ENCODE assay signal across 8 mouse cellular contexts in the genomic region with DNA sequence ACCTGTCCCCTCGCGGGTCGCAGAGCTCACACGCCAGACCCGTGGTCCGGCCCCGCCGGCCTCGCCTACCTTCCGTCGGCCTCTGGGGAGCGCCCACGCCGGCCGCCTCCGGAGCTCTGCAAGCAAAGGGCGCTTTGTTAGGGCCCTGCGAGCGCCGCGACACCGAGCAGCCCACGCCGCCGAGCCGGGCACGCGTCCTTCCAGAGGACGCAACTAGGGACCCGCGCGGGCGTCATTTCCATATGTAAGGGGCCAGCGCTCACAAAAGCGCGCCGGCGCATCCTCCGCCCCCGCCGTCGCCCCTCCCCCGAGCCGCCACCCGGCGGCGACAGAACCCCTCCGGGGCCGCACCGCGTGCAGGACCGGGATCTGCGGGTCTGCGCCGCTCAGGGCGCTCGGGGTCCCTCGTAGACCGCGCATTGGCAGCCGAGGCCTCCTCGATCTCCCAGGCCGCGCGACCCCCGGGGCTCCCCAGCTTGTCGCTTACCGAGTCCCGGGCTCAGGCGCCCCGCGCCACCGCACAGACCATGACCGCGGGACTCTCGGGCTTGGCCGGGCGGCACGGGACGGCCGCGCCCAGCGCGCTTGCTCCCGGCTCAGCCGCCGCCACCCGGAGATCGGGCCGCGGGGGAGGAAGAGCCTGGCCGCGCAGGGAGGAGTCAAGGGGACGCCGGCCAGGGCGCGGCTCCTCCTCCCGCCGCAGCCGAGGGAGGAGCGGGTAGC. TPM values are rescaled to one million over a fixed set of nuclear protein-coding genes. Genes with fewer than 3 reads are reported as not detected.
DNase-seq lines count a peak whose midpoint lies in the region; ATAC-seq and TF ChIP-seq lines count a peak whose summit lies in the region.

No protein-coding gene starts in this region.

- peak; percentile 62 for ATAC-seq in G1E (ENCODE audit: extremely low read depth, insufficient number of reproducible peaks, low FRiP score, poor library complexity, severe bottlenecking)
- peak; percentile 85 for ATAC-seq in forebrain, embryonic 14.5 days
- ATAC-seq in lung, postnatal 0 days = peak; percentile 94

- no peaks in the 10 kb centered on the region for H3K9me3 ChIP-seq in G1E (replicated peaks)
- no peaks in the 10 kb centered on the region for H3K9me3 ChIP-seq in forebrain, embryonic 14.5 days (replicated peaks; ENCODE audit: control insufficient read depth, low read length)
- H3K9me3 ChIP-seq in lung, postnatal 0 days (ENCODE audit: low read length) = no peaks in the 10 kb centered on the region

- no peak for TF ChIP-seq EP300 in lung, postnatal 0 days (IDR thresholded peaks at IDR 0.05)

- 1% methylated on average over 81 of the region's 101 CpGs for WGBS in forebrain, embryonic 14.5 days
- under 1% methylated on average over 61 of the region's 101 CpGs for WGBS in lung, postnatal 0 days

- peaks cover 11% of the 10 kb centered on the region for H3K36me3 ChIP-seq in G1E (replicated peaks)
- H3K36me3 ChIP-seq in forebrain, embryonic 14.5 days (ENCODE audit: control insufficient read depth, insufficient read depth, low read length) = no peaks in the 10 kb centered on the region
- no peaks in the 10 kb centered on the region for H3K36me3 ChIP-seq in lung, postnatal 0 days (ENCODE audit: insufficient read depth, low read length)

- H3K27ac ChIP-seq in forebrain, embryonic 14.5 days (ENCODE audit: low read depth, low read length) = peak overlapping the region; percentile 88
- peak overlapping the region; percentile 91 for H3K27ac ChIP-seq in lung, postnatal 0 days (ENCODE audit: low read length)

- H3K4me2 ChIP-seq in forebrain, embryonic 14.5 days (ENCODE audit: low read length) = peak overlapping the region; percentile 89
- peak overlapping the region; percentile 98 for H3K4me2 ChIP-seq in lung, postnatal 0 days (replicated peaks; ENCODE audit: low read depth, low read length)

- intact Hi-C loops in heart, postnatal 14 days (cut with DNase I) = loop anchor here (5.0 kb wide), 1 partner anchor 36 kb away; no protein-coding TSS in a partner anchor

- H3K9ac ChIP-seq in forebrain, embryonic 14.5 days (ENCODE audit: low read length) = peak overlapping the region; percentile 86
- H3K9ac ChIP-seq in lung, postnatal 0 days (replicated peaks; ENCODE audit: low read depth) = peak overlapping the region; percentile 82

- H3K4me3 ChIP-seq in G1E (ENCODE audit: low read depth, low read length) = peak overlapping the region; percentile 80
- H3K4me3 ChIP-seq in forebrain, embryonic 14.5 days (ENCODE audit: low read depth, low read length) = peak overlapping the region; percentile 67
- H3K4me3 ChIP-seq in lung, postnatal 0 days (ENCODE audit: low read depth, low read length) = peak overlapping the region; percentile 86

- peak; percentile 86 for DNase-seq in G1E (ENCODE audit: low spot score)
- DNase-seq in cerebellum, adult 11-12 months = peak; percentile 40
- peak; percentile 85 for DNase-seq in forebrain, embryonic 14.5 days (ENCODE audit: low spot score)
- DNase-seq in heart, postnatal 14 days = peak; percentile 86 to 89
- peak; percentile 53 to 69 for DNase-seq in layer of hippocampus, adult 18-20 months (ENCODE audit: low spot score in 2 of 2)
- peak; percentile 93 for DNase-seq in lung, postnatal 0 days (ENCODE audit: low spot score)
- DNase-seq in ovary, postnatal 10 days (ENCODE audit: low spot score) = peak; percentile 65
- DNase-seq in thymus, postnatal 10 days (ENCODE audit: low spot score in 2 of 2) = peak; percentile 52 to 68

- H3K27me3 ChIP-seq in G1E (ENCODE audit: insufficient read depth, low read length) = peaks cover 33% of the 10 kb centered on the region
- 0 out of 2 replicates have a peak, but pooled peaks cover 9% of the 10 kb centered on the region for H3K27me3 ChIP-seq in forebrain, embryonic 14.5 days (replicated peaks; ENCODE audit: control insufficient read depth, insufficient read depth, low read length)
- no peaks in the 10 kb centered on the region for H3K27me3 ChIP-seq in lung, postnatal 0 days (replicated peaks; ENCODE audit: insufficient read depth, low read length)

- H3K4me1 ChIP-seq in G1E (ENCODE audit: insufficient read depth, low read depth, low read length) = peaks cover 62% of the 10 kb centered on the region
- peaks cover 31% of the 10 kb centered on the region for H3K4me1 ChIP-seq in forebrain, embryonic 14.5 days (ENCODE audit: control insufficient read depth, insufficient read depth, low read length)
- H3K4me1 ChIP-seq in lung, postnatal 0 days (ENCODE audit: insufficient read depth, low read depth, low read length) = peaks cover 13% of the 10 kb centered on the region; the same call in 1 of the 2 replicates

- no peak for TF ChIP-seq CTCF in G1E (IDR thresholded peaks at IDR 0.05; ENCODE audit: low read depth, low read length)
- TF ChIP-seq CTCF in lung, postnatal 0 days (IDR thresholded peaks at IDR 0.05) = peak; percentile 4; the same call in 1 of the 2 replicates

RNA-seq across cellular contexts. Expression of a gene that starts 2.0 kb away (rescaled TPM):
- 43.1 and 54.0 TPM in 2 replicates for total RNA-seq in G1E (2014; fragmentation: Nextera tagmentation)
- 58.3 and 60.6 TPM in 2 replicates for total RNA-seq in G1E (2017)
- 22.2 and 24.8 TPM in 2 replicates for polyA plus RNA-seq in G1E (2012)
- 14.8 and 26.9 TPM in 2 replicates for polyA plus RNA-seq in forebrain, embryonic 14.5 days (2014; fragmentation: Nextera tagmentation; extraction: Ambion mirVana)
- 10 to 100 TPM; 21.8 to 26.1 TPM for total RNA-seq in heart, postnatal 14 days (2021)
- 10 to 100 TPM; 62.4 to 69.6 TPM for total RNA-seq in layer of hippocampus, adult 18-20 months (2021)
- polyA plus RNA-seq in lung, postnatal 0 days (2015; fragmentation: Nextera tagmentation; extraction: Ambion mirVana) = 8.3 and 8.6 TPM in 2 replicates

RNA-seq across cellular contexts. Expression of a gene that starts 42.4 kb away (rescaled TPM):
- total RNA-seq in G1E (2014; fragmentation: Nextera tagmentation) (not detected in 2 replicates), G1E (2017) (0.11 and 0.17 TPM in 2 replicates)
- polyA plus RNA-seq in G1E (2012) = not detected in 2 replicates
- not detected in 2 replicates for polyA plus RNA-seq in forebrain, embryonic 14.5 days (2014; fragmentation: Nextera tagmentation; extraction: Ambion mirVana)
- total RNA-seq in heart, postnatal 14 days (2021) = not detected
- not detected for total RNA-seq in layer of hippocampus, adult 18-20 months (2021)
- polyA plus RNA-seq in lung, postnatal 0 days (2015; fragmentation: Nextera tagmentation; extraction: Ambion mirVana) = 0.45 and 0.57 TPM in 2 replicates

Comparison
In these comparisons a context has a peak if more than half of its experiments do, and no peak if none do; other contexts are left out.
1. Peak in every context shown above with its lines: DNase-seq, ATAC-seq, H3K4me3 ChIP-seq and H3K27ac ChIP-seq.
2. DNase-seq: peak in every context shown above with its lines; median percentile 93 in lung, postnatal 0 days; 88 in heart, postnatal 14 days; 86 in G1E; 85 in forebrain, embryonic 14.5 days; 65 in ovary, postnatal 10 days; 61 in layer of hippocampus, adult 18-20 months; 60 in thymus, postnatal 10 days; 40 in cerebellum, adult 11-12 months.